Mouse (Mus musculus): Measurements from ENCODE around the gene Pigk.

- no peak for TF ChIP-seq TAL1 (IDR thresholded peaks at IDR 0.05; ENCODE audit: low read length)
- TF ChIP-seq GATA1 (IDR thresholded peaks at IDR 0.05; ENCODE audit: low read length) = no peak
Measured at GRCm38 (mm10) chr3:152713991-152714902, at the start of gene Pigk.

Measured in erythroblast, embryonic 14.5 days (primary cell).